Comparison of ENCODE assay signal across 7 mouse cellular contexts in genomic region chr5:71658115-71658497, GRCm38 (mm10). TPM values are rescaled to one million over a fixed set of nuclear protein-coding genes. Genes with fewer than 3 reads are reported as not detected.
DNase-seq lines count a peak whose midpoint lies in the region; ATAC-seq lines count a peak whose summit lies in the region.

TSS of gene Gabra4 (minus strand) at chr5:71658308.

- H3K4me1 ChIP-seq in embryonic facial prominence, embryonic 12.5 days, result no peaks in the 10 kb centered on the region
- no peaks in the 10 kb centered on the region for H3K4me1 ChIP-seq in hindbrain, embryonic 16.5 days (ENCODE audit: control insufficient read depth, insufficient read depth, low read depth, low read length)
- peaks cover 7% of the 10 kb centered on the region for H3K4me1 ChIP-seq in midbrain, embryonic 16.5 days (ENCODE audit: control insufficient read depth, insufficient read depth, low read length)

- H3K27ac ChIP-seq in embryonic facial prominence, embryonic 12.5 days, result no peak within 1 kb of the TSS
- H3K27ac ChIP-seq in hindbrain, embryonic 16.5 days (ENCODE audit: low read depth, low read length), result no peak within 1 kb of the TSS
- H3K27ac ChIP-seq in midbrain, embryonic 16.5 days (ENCODE audit: low read length), result no peak within 1 kb of the TSS

- peak; percentile 64; the same call in 1 of the 2 replicates for ATAC-seq in embryonic facial prominence, embryonic 12.5 days (ENCODE audit: insufficient number of reproducible peaks, insufficient read depth, low FRiP score, low TSS enrichment)
- peak; percentile 76 for ATAC-seq in hindbrain, embryonic 16.5 days
- peak; percentile 61 for ATAC-seq in midbrain, embryonic 16.5 days

- no peaks in the 10 kb centered on the region for H3K36me3 ChIP-seq in embryonic facial prominence, embryonic 12.5 days
- no peaks in the 10 kb centered on the region for H3K36me3 ChIP-seq in hindbrain, embryonic 16.5 days (ENCODE audit: control insufficient read depth, insufficient read depth, low read length)
- H3K36me3 ChIP-seq in midbrain, embryonic 16.5 days (ENCODE audit: control insufficient read depth, insufficient read depth, low read length), result no peaks in the 10 kb centered on the region

- peak within 1 kb of the TSS; percentile 88 for H3K4me2 ChIP-seq in embryonic facial prominence, embryonic 12.5 days (replicated peaks)
- peak within 1 kb of the TSS; percentile 86 for H3K4me2 ChIP-seq in hindbrain, embryonic 16.5 days (ENCODE audit: low read length)
- H3K4me2 ChIP-seq in midbrain, embryonic 16.5 days (ENCODE audit: low read length), result peak within 1 kb of the TSS; percentile 82

- no peaks in the 10 kb centered on the region for H3K9me3 ChIP-seq in embryonic facial prominence, embryonic 12.5 days
- H3K9me3 ChIP-seq in hindbrain, embryonic 16.5 days (ENCODE audit: control insufficient read depth, low read length), result no peaks in the 10 kb centered on the region
- no peaks in the 10 kb centered on the region for H3K9me3 ChIP-seq in midbrain, embryonic 16.5 days (replicated peaks; ENCODE audit: control insufficient read depth, low read length, poor library complexity, severe bottlenecking)

- under 1% methylated on average over 15 of the region's 15 CpGs for WGBS in embryonic facial prominence, embryonic 12.5 days
- WGBS in hindbrain, embryonic 16.5 days, result under 1% methylated on average over 15 of the region's 15 CpGs
- 1% methylated on average over 15 of the region's 15 CpGs for WGBS in midbrain, embryonic 16.5 days

- H3K9ac ChIP-seq in embryonic facial prominence, embryonic 12.5 days, result peak within 1 kb of the TSS; percentile 38; the same call in 1 of the 2 replicates
- peak within 1 kb of the TSS; percentile 63 for H3K9ac ChIP-seq in hindbrain, embryonic 16.5 days (ENCODE audit: low read depth, low read length)
- peak within 1 kb of the TSS; percentile 64 for H3K9ac ChIP-seq in midbrain, embryonic 16.5 days (ENCODE audit: low read depth, low read length)

- intact Hi-C loops in left cerebral cortex, postnatal 25 days (cut with DNase I), result loop anchor here (5.0 to 10.0 kb wide), 3 partner anchors 259 to 437 kb away; no protein-coding TSS in a partner anchor

- H3K4me3 ChIP-seq in embryonic facial prominence, embryonic 12.5 days, result peak within 1 kb of the TSS; percentile 49
- peak within 1 kb of the TSS; percentile 68 for H3K4me3 ChIP-seq in hindbrain, embryonic 16.5 days (ENCODE audit: low read length)
- H3K4me3 ChIP-seq in midbrain, embryonic 16.5 days (ENCODE audit: low read depth, low read length), result peak within 1 kb of the TSS; percentile 47

- DNase-seq in right cerebral cortex, adult 18-20 months, result peak; percentile 41
- DNase-seq in right cerebral cortex, postnatal 25 days, result no peak
- DNase-seq in left cerebral cortex, postnatal 25 days (ENCODE audit: low spot score in 2 of 2), result peak in 1 of 2 experiments; percentile 51
- DNase-seq in gastrocnemius, adult 8-10 months (ENCODE audit: low spot score in 2 of 2), result no peak

- H3K27me3 ChIP-seq in embryonic facial prominence, embryonic 12.5 days, result peaks cover 24% of the 10 kb centered on the region
- peaks cover 3% of the 10 kb centered on the region; the same call in 1 of the 2 replicates for H3K27me3 ChIP-seq in hindbrain, embryonic 16.5 days (replicated peaks; ENCODE audit: control insufficient read depth, insufficient read depth, low read length)
- H3K27me3 ChIP-seq in midbrain, embryonic 16.5 days (ENCODE audit: control insufficient read depth, insufficient read depth, low read depth, low read length), result peaks cover 2% of the 10 kb centered on the region; the same call in 1 of the 2 replicates

RNA-seq across cellular contexts. Expression of gene Gabra4, which starts in this region (rescaled TPM):
- 5.8 and 6.8 TPM in 2 replicates for polyA plus RNA-seq in embryonic facial prominence, embryonic 12.5 days (2016; fragmentation: Nextera tagmentation; extraction: Ambion mirVana)
- polyA plus RNA-seq in hindbrain, embryonic 16.5 days (2015; fragmentation: Nextera tagmentation; extraction: Ambion mirVana), result 25.5 and 29.2 TPM in 2 replicates
- 100 to 1,000 TPM in 1 of 2 experiments, 10 to 100 TPM in 1; 97.4 to 116 TPM for total RNA-seq in left cerebral cortex, postnatal 25 days (2021)
- 23.6 and 27.6 TPM in 2 replicates for polyA plus RNA-seq in midbrain, embryonic 16.5 days (2015; fragmentation: Nextera tagmentation; extraction: Ambion mirVana)
- under 1 TPM in 2 of 4 experiments, not detected in 2; 0.10 to 0.22 TPM for total RNA-seq in gastrocnemius, adult 8-10 months (2022)

Comparison
In these comparisons a context has a peak if more than half of its experiments do, and no peak if none do; other contexts are left out.
1. RNA of gene Gabra4 (total RNA-seq): 97.4 to 116 TPM in left cerebral cortex, postnatal 25 days; 0.10 to 0.22 TPM in gastrocnemius, adult 8-10 months; every median in the first group is over 10 times any median in the second.
2. Peak in every context shown above with its lines, with median percentiles within 50 percentile points of each other: ATAC-seq, H3K4me2 ChIP-seq, H3K4me3 ChIP-seq and H3K9ac ChIP-seq.